Mouse (Mus musculus) stomach, embryonic 16.5 days (tissue): ENCODE results near the gene Tlcd1. TPM values are rescaled to one million over a fixed set of nuclear protein-coding genes. Genes with fewer than 3 reads are reported as not detected.
A peak's percentile ranks its signal among the peaks of the same experiment; 100 is the strongest.

Experiments used
- ATAC-seq: fragments of 200-750 bp; cut with Nextera tagmentation; 2 replicates; pipeline ENCODE4 v1.8.0; 2017; ENCODE audit warnings: moderate number of reproducible peaks, moderate TSS enrichment; ENCODE audit not compliant: insufficient read depth, low FRiP score
- H3K27ac ChIP-seq: fragments of 300-500 bp; sonication (generic); 2 replicates; pipeline ENCODE4 v1.5.1; 2014; ENCODE audit warnings: low read length
- H3K27me3 ChIP-seq: fragments of 300-500 bp; sonication (generic); 2 replicates; pipeline ENCODE4 v1.6.1; 2014; ENCODE audit warnings: low read length, control low read depth, mixed read lengths; ENCODE audit not compliant: control insufficient read depth, insufficient read depth
- H3K36me3 ChIP-seq: fragments of 300-500 bp; sonication (generic); 2 replicates; pipeline ENCODE4 v1.6.1; 2014; ENCODE audit warnings: low read length; ENCODE audit not compliant: control insufficient read depth, insufficient read depth
- H3K4me1 ChIP-seq: fragments of 300-500 bp; sonication (generic); 2 replicates; pipeline ENCODE4 v1.6.1; 2014; ENCODE audit warnings: low read length, control low read depth, mixed read lengths; ENCODE audit not compliant: control insufficient read depth, insufficient read depth
- H3K4me2 ChIP-seq: fragments of 300-500 bp; sonication (generic); 2 replicates; pipeline ENCODE4 v1.6.1; 2014; ENCODE audit warnings: low read depth, low read length, mixed read lengths
- H3K4me3 ChIP-seq: fragments of 300-500 bp; sonication (generic); replicated peaks from 2 replicates; pipeline ENCODE4 v1.5.1; 2014; ENCODE audit warnings: mild to moderate bottlenecking, low read length
- H3K9ac ChIP-seq: fragments of 300-500 bp; sonication (generic); 2 replicates; pipeline ENCODE4 v1.6.1; 2014; ENCODE audit warnings: low read length
- H3K9me3 ChIP-seq: fragments of 300-500 bp; sonication (generic); replicated peaks from 2 replicates; pipeline ENCODE4 v1.6.1; 2016; ENCODE audit warnings: low read length, control low read depth; ENCODE audit not compliant: control insufficient read depth
- WGBS: fragments of 180-500 bp; shearing (Covaris S2); extraction: QIAGEN DNeasy Blood & Tissue Kit; methylation state at CpG from one replicate; pipeline ENCODE4 v1.1.7; 2014; 5-methylcytosine and 5-hydroxymethylcytosine counted together
- polyA plus RNA-seq: library from polyadenylated mRNA; unstranded; fragments of >200 nt; fragmentation: Nextera tagmentation; extraction: Ambion mirVana; gene quantifications from 2 replicates; pipeline ENCODE4 v1.2.1, GENCODE M21; 2015

Tlcd1 gene
- polyA plus RNA-seq, 1 experiment from 2014 or later: 32.5 TPM

DNA sequence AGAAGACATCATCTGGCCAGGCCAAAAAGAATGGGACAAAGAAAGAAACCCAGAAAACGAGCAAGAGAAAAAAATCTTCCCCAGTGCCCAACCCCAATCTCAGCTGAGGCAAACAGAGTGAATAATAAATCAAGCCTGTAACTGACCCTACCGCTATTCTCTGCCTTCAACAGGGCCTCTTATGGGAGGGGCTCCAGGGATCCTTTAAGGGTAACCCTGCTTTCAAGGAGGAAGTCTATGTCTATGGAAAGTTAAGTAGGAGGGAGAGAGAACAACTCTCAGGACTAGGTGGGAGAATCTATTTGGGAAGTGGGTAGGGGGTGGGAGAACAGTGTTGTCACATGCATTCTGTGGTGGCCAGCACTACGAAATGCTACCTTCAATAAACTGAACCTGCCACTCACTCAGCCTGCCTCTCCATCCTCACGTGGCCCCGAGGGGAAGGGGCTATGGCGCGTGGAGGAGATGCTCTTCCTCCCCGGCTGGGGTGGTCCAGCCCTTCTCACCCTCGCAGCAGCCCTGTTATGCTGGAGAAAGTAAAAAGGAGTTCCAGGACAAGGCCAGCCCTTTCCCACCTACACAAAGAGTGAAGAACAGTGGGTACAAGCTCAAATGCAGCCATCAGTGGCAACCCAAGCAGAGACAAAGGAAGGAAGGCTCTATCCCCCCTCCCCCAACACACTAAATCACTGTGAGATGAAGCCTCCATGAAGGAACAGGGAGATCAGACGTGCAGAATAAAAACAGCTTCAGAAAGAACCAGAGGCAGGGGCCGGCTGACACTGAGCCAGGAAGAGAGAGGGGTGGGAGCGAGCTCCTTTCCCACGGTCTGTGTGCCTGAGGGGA, 29.1 kb downstream of the Tlcd1 start:
- Histone ChIP-seq H3K27ac (peak overlapping the region; percentile 33), H3K9me3 (no peaks in the 10 kb centered on the region), H3K4me1 (no peaks in the 10 kb centered on the region), H3K36me3 (peaks cover 34% of the 10 kb centered on the region), H3K4me3 (no peak overlapping the region), H3K9ac (no peak overlapping the region), H3K27me3 (no peaks in the 10 kb centered on the region), H3K4me2 (no peak overlapping the region)
- no peak for ATAC-seq
- 50% methylated on average over 13 of the region's 13 CpGs for WGBS

DNA sequence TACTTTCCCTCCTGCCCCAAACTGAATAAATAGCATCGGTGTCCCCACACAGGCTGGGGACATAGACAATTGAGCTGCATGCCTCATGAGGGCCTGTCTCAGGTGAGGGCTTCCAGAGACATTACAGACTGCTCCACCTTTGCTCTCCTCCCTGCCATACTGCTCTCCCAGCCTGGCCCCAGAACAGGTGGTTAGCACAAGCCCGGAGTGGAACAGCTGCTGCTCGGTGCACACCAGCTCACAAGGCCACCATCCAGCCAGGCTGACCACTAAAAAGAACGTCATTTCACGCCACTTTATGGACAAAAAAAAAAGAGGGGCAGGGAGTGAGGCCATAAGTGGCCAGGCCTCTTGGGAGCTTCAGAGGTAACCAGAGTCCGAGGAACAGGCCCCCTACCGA, 30.7 kb downstream of the Tlcd1 start:
- 84% methylated on average over 7 of the region's 7 CpGs for WGBS
- no peak overlapping the region for H3K4me2 ChIP-seq
- H3K9me3 ChIP-seq: no peaks in the 10 kb centered on the region
- ATAC-seq: no peak
- no peaks in the 10 kb centered on the region for H3K27me3 ChIP-seq
- H3K4me3 ChIP-seq: no peak overlapping the region
- H3K36me3 ChIP-seq: peaks cover 45% of the 10 kb centered on the region
- H3K4me1 ChIP-seq: no peaks in the 10 kb centered on the region
- H3K9ac ChIP-seq: no peak overlapping the region
- no peak overlapping the region for H3K27ac ChIP-seq

DNA sequence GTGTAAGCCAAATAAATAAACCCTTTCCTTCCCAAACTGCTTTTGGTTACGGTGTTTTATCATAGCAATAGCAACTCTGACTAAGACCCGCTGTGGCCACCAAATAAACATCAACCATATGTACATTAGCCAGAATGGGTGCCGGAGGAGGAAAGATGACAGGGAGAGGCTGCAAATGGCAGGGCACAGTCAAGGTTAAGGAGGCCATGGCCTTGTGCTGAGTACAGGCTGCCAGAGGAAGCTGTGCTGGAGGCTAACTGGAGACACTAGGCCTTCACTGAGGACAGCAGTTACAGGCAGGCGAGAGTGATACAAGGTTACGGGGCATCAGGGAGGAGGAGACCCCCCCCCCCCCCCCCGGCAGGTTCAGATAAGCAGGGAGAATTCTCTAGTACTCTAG, 33.4 kb downstream of the Tlcd1 start:
- H3K36me3 ChIP-seq: peaks cover 49% of the 10 kb centered on the region
- no peak overlapping the region for H3K27ac ChIP-seq
- 90% methylated on average over 6 of the region's 6 CpGs for WGBS
- no peaks in the 10 kb centered on the region for H3K27me3 ChIP-seq
- no peak for ATAC-seq
- no peaks in the 10 kb centered on the region for H3K4me1 ChIP-seq
- H3K9me3 ChIP-seq: no peaks in the 10 kb centered on the region
- no peak overlapping the region for H3K9ac ChIP-seq
- no peak overlapping the region for H3K4me3 ChIP-seq
- no peak overlapping the region for H3K4me2 ChIP-seq

DNA sequence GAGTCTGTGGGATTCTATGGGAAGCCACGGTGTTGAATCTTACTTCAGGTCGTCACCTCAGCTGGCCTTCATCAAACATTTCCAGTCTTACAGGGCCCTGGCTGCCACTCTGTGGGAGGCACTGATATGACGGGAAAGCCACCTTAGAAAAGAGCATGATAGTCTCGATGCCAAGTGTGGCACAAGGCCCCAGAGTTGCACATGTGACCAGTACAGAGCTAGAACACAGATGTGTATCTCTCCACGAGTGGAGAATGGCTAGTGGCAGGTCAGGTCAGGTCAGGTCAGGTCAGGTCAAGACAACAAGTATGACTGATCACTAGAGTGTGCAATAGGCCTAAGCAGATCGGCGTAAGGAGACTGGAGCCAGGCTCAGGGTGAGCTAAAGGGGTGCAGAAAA, 34.1 kb downstream of the Tlcd1 start:
- 62% methylated on average over 7 of the region's 7 CpGs for WGBS
- Histone ChIP-seq H3K36me3 (peaks cover 49% of the 10 kb centered on the region), H3K27ac (no peak overlapping the region), H3K4me2 (no peak overlapping the region), H3K9ac (no peak overlapping the region), H3K9me3 (no peaks in the 10 kb centered on the region), H3K27me3 (no peaks in the 10 kb centered on the region), H3K4me3 (no peak overlapping the region), H3K4me1 (no peaks in the 10 kb centered on the region)
- ATAC-seq: no peak

DNA sequence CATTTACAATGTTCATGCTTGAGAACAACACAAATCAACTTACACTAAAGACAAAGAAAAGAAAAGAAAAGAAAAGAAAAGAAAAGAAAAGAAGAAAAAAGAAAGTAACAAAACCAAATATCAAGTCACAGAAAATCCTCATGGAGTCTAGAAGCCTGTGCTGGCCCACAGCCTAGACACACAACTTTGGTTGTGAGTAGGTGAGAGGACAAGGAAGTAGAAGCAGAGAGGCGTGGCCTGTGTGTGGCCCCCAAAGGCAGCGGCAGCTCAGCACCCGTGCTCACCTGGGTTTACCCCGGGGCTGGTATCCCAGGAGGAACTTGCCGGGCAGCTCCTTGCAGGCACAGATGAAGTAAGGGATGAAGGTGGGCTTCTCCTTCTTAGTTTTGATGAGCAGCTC, 35.0 kb downstream of the Tlcd1 start:
- WGBS: 81% methylated on average over 5 of the region's 5 CpGs
- Histone ChIP-seq H3K36me3 (peaks cover 45% of the 10 kb centered on the region), H3K4me2 (no peak overlapping the region), H3K27me3 (no peaks in the 10 kb centered on the region), H3K9me3 (no peaks in the 10 kb centered on the region), H3K9ac (no peak overlapping the region), H3K4me1 (no peaks in the 10 kb centered on the region), H3K27ac (no peak overlapping the region), H3K4me3 (no peak overlapping the region)
- no peak for ATAC-seq

DNA sequence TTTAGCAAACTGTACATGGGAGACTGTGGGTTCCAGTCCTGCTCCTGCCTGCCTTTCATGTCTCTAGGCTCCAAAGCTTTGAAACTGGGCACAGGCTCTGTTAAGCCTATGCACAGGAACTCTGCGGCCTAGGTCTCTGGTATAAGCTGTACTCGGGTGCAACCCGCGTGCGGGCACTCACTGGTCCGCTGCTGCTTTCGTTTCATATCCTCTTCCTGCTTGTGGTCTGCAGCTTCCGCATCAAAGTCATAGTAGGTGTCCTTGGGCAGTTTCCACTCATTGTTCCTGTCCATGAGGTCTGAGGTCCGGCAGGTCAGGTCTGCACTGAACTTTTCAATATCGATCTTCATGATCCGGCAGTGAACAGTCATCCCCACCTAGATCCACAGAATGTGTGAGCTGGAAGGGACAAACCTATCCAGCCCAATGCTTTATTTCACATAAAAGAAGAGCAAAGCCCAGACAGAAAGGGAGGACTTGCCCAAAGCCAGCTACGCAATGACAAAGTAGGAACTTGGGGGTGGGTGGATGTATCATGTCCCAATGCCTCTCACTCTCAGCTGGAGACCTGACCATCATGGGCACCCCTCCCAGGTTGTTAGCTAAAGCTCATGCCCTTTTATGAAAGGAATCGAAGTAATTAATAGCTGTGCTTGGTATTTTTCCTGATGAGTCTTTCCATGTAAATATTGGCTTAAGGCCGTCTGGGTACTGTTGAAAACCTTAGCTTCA, 36.7 kb downstream of the Tlcd1 start:
- H3K4me2 ChIP-seq: no peak overlapping the region

DNA sequence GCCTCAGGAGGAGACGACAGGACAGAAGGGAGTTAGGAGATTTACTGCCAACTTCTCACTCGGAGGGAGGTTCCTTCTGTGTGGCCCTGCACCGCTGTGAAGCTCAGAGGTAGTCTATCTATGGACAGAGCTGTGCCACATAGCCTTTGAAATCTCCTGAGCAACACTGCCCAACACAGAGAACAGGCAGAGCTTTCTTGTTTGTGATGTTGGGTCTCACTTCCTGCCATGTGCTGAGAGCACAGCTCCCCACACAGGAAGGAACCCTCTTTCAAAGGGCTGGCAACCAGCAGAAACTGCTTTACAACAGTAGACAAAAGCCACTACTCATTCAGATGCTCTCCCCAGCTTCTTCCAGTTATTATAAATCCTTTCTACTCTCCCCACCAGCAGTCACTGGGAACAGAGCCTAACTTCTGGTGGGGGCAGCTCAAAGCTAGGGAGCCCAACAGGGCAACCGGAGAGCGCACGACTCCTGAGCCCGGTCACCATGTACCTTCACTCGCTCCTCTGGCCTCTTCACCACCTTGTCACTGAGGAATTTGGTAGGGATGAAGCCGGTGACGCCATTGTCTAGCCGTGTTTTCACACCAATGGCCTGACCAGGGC, 39.3 kb downstream of the Tlcd1 start:
- peaks cover 22% of the 10 kb centered on the region for H3K36me3 ChIP-seq
- H3K4me3 ChIP-seq: no peak overlapping the region
- ATAC-seq: no peak
- H3K27me3 ChIP-seq: no peaks in the 10 kb centered on the region
- H3K9me3 ChIP-seq: no peaks in the 10 kb centered on the region
- H3K4me1 ChIP-seq: no peaks in the 10 kb centered on the region
- no peak overlapping the region for H3K4me2 ChIP-seq
- H3K27ac ChIP-seq: no peak overlapping the region
- no peak overlapping the region for H3K9ac ChIP-seq
- WGBS: 88% methylated on average over 11 of the region's 11 CpGs

More for the DNA sequence above, 36.7 kb downstream of the Tlcd1 start:
- H3K9ac ChIP-seq: no peak overlapping the region
- no peak overlapping the region for H3K4me3 ChIP-seq
- H3K9me3 ChIP-seq: no peaks in the 10 kb centered on the region
- H3K27me3 ChIP-seq: no peaks in the 10 kb centered on the region
- no peak overlapping the region for H3K27ac ChIP-seq
- 92% methylated on average over 14 of the region's 14 CpGs for WGBS
- no peak for ATAC-seq
- H3K36me3 ChIP-seq: peaks cover 33% of the 10 kb centered on the region
- no peaks in the 10 kb centered on the region for H3K4me1 ChIP-seq

DNA sequence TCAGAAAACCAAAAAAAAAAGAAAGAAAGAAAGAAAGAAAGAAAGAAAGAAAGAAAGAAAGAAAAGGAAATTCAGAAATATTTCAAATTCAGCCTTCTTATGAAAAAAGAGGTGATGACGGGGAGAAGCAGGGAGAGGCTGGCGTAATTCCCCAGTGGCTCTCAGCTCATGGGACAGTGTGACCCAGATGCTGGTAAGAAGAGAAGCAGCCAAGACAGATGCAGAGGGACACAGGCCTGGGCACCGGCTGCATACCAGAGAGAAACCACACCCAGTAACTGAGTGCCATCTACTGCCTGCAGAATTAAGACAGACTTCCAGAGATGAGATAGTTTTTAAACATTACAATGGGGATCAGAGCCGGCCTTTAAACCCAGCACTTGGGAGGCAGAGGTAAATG, 47.1 kb downstream of the Tlcd1 start:
- H3K4me1 ChIP-seq: no peaks in the 10 kb centered on the region
- no peak for ATAC-seq
- H3K4me2 ChIP-seq: no peak overlapping the region
- no peaks in the 10 kb centered on the region for H3K9me3 ChIP-seq
- H3K36me3 ChIP-seq: peaks cover 57% of the 10 kb centered on the region
- 91% methylated on average over 4 of the region's 4 CpGs for WGBS
- H3K9ac ChIP-seq: no peak overlapping the region
- no peak overlapping the region for H3K4me3 ChIP-seq
- H3K27ac ChIP-seq: no peak overlapping the region
- no peaks in the 10 kb centered on the region for H3K27me3 ChIP-seq
